Mouse (Mus musculus) bone marrow, adult 2 months (tissue): ENCODE data around the gene Rgl2. TPM values are rescaled to one million over a fixed set of nuclear protein-coding genes. Genes with fewer than 3 reads are reported as not detected.

ENCODE experiments used
- H3K27ac ChIP-seq: fragments of 200-500 bp; 2 replicates; pipeline ENCODE4 v1.5.1; 2012; ENCODE audit warnings: low read depth, mild to moderate bottlenecking, control low read depth, inconsistent platforms, low read length; ENCODE audit not compliant: control insufficient read depth, poor library complexity, insufficient read depth
- H3K4me1 ChIP-seq: fragments of 200-500 bp; 2 replicates; pipeline ENCODE4 v1.6.1; 2011; ENCODE audit warnings: low read length; ENCODE audit not compliant: control insufficient read depth, insufficient read depth
- H3K4me3 ChIP-seq: fragments of 200-500 bp; replicated peaks from 2 replicates; pipeline ENCODE3; 2011; ENCODE audit warnings: mild to moderate bottlenecking, low read depth, low read length, control low read depth; ENCODE audit not compliant: control insufficient read depth
- CTCF ChIP-seq: fragments of 200-500 bp; IDR thresholded peaks from 2 replicates; pipeline ENCODE4 v1.5.1; 2011; ENCODE audit warnings: low read length, control low read depth; ENCODE audit not compliant: control insufficient read depth, insufficient read depth
- POLR2A ChIP-seq: fragments of 200-500 bp; IDR thresholded peaks from 2 replicates; pipeline ENCODE4 v1.6.1; 2011; ENCODE audit warnings: low read depth, mild to moderate bottlenecking, control low read depth, low read length, borderline replicate concordance; ENCODE audit not compliant: control insufficient read depth
- WGBS: fragments of 180-500 bp; shearing (Covaris S2); methylation state at CpG from one replicate; pipeline ENCODE4 v1.1.7; 2018; 5-methylcytosine and 5-hydroxymethylcytosine counted together
- polyA plus RNA-seq: library from polyadenylated mRNA; stranded (reverse); fragments of >200 nt; gene quantifications from 2 replicates; pipeline ENCODE4 v1.2.4, GENCODE M21; 2011; ENCODE audit warnings: low replicate concordance; ENCODE audit not compliant: missing spikeins, insufficient read depth, insufficient read length

Rgl2 gene
- polyA plus RNA-seq, 1 experiment, result 173 TPM

DNA sequence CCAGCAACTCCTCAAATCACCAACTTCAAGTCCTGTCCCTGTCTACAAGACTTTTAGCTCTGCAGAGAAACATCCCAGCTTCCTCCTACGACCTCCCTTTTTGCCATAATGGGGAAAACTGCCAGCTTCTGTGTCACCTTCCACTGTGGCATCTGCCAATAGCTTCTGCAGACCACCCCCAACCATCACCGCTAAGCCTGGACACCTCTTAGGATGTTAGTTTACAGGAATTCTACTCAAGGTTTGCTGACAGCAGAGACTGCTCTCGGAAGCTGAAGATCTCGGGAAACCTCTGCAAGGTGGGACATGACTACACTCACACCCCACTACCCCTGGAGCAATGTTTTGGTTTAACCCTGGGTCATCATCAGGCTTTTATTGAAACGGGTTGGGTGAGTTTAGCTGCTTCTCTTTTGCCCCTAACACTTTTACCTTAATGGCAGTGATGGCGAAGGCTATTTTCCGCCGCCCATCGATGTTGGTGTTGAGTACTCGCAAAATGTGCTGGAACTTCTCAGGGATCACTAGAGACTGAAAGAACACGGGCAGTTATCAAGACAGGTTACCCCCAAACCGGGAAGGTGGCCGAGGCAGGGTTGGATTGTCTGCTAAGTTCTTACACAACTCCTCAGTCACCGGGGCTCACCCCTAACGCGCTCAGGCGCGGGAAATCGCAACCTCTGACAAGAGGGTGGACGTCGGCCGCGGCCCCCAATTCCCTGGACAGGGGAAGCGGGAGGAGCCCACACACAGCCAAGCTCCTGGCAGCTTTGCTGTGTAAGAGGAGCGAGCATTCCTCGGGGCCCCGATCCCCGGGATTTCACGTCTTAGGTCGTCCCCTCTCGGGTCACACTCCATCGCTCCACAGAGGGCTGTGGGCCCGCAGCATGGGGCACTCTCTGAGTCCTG lies 25.6 kb downstream of the Rgl2 start:
- H3K27ac ChIP-seq, result peak overlapping the region; percentile 92
- peak overlapping the region; percentile 65 for H3K4me3 ChIP-seq
- TF ChIP-seq CTCF (no peak), POLR2A (no peak)
- under 1% methylated on average over 33 of the region's 33 CpGs for WGBS
- peaks cover 3% of the 10 kb centered on the region for H3K4me1 ChIP-seq

DNA sequence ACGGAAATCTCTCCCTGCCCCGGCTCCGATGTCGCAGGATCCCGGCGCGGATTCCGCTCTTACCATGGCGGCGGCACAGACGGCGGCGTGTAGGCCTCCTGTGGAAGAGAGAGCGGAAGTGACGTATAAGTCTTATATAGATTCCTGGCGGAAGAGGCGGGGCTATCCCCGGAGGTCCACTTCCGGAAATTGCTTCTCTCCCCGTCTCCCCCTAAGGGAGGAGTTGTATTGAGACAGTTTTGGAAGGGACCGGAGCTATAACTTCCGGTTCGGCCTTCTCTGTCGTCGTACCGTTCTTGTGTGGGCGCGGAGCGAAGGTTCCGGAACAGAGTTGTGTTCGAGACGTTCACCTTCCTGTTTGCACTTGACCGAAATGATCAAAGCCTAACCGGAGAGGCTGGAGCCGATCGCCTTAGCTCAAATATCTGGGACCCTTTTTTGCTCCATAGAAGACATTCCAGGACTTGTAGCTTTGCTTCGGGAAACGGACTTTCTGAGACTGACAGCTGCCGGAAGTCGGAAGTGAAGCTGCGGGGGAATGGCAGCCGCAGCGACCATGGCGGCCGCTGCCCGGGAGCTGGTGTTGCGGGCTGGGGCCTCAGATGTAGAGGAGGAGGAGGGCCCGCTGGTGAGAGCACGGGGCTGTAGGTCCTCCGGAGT lies 26.3 kb downstream of the Rgl2 start, which contains the start of the genes Vps52 and Rps18:
Gene Vps52, plus strand, starts transcription at position 258 of the 660 bp plus-strand sequence.
Gene Rps18, minus strand, starts transcription at position 447 of the 660 bp plus-strand sequence.
- H3K27ac ChIP-seq, result peak within 1 kb of the TSS; percentile 92
- H3K4me3 ChIP-seq, result peak within 1 kb of the TSS; percentile 95
- under 1% methylated on average over 50 of the region's 50 CpGs for WGBS
- H3K4me1 ChIP-seq, result peaks cover 1% of the 10 kb centered on the region; the same call in 1 of the 2 replicates
- TF ChIP-seq CTCF (no peak), POLR2A (peak; percentile 94)

DNA sequence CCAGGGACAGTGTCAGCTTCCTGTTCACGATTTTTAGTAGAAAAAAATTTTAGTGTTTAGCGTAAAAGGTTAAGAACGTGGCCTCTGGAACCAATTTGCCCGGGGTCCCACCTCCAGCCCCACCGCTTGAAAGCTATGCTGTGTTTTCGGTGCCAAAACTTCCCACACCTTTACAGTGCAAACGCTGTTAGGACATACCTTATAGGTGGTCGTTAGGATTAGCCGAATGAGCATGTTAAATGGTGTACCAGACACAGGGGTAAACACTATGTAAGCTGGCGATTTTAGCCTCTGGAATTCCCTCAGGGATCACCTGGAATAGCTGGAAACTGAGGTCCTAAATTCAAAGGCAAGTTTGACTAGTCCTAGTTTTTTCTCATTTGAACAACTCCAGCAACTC lies 27.0 kb downstream of the Rgl2 start:
- Histone ChIP-seq H3K27ac (peak overlapping the region; percentile 92), H3K4me3 (peak overlapping the region; percentile 95), H3K4me1 (peaks cover 1% of the 10 kb centered on the region; the same call in 1 of the 2 replicates)
- WGBS, result 6% methylated on average over 10 of the region's 10 CpGs
- TF ChIP-seq POLR2A, result no peak
- no peak for TF ChIP-seq CTCF

DNA sequence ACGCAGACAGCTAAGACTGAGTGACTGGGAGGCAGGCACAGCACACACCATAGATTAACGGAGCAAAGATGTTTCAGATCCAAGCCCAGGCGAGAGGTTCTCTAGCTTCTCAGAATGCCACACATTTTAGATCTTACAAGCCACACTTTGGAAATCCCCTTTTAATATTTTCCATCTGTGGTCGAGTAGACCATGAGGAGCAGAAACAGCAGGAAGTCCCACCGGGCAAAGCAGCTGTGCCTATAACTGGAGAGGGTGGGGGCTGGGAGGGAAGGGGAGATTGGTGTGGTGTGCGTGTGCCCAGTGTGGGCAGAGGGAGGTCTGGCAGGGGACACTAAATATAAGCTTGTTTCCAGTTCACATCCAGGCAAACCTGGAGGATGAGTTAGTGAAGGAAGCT lies 28.1 kb downstream of the Rgl2 start:
- no peak overlapping the region for H3K4me3 ChIP-seq
- peaks cover 1% of the 10 kb centered on the region; the same call in 1 of the 2 replicates for H3K4me1 ChIP-seq
- WGBS, result 68% methylated on average over 6 of the region's 6 CpGs
- no peak for TF ChIP-seq CTCF
- no peak overlapping the region for H3K27ac ChIP-seq

DNA sequence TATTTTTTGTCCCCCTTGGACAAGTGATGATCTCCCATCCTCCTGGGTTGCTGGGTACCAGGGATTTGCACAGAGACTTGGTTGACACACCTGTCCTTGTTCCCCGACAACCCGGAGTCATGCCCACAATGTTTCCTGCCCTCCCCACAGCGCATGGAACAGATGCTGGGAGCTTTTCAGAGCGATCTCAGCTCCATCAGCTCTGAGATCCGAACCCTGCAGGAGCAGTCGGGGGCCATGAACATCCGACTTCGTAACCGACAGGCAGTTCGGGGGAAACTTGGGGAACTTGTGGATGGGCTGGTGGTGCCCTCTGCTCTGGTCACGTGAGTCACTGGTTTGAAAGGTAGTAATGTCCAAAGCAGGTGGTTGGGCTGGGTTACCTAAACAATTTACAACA lies 29.1 kb downstream of the Rgl2 start:
- H3K27ac ChIP-seq, result no peak overlapping the region

DNA sequence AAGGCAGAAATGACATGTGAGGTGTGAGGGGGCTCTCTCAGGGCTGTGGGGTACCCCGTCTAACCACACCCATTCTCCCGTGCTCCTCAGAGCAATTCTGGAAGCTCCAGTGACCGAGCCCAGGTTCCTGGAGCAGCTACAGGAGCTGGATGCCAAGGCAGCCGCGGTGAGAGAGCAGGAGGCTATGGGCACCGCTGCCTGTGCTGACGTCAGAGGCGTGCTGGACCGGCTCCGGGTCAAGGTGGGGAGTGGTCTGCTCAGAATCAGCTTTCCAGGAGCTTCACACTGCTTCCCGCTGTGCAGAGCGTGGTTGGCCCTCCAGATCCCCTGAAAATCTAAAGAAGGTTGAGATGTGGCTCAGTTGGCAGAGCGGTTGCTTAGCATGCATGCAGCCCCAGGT lies 29.8 kb downstream of the Rgl2 start:
- WGBS, result 94% methylated on average over 13 of the region's 13 CpGs
- Histone ChIP-seq H3K27ac (no peak overlapping the region), H3K4me1 (peaks cover 1% of the 10 kb centered on the region; the same call in 1 of the 2 replicates), H3K4me3 (no peak overlapping the region)
- TF ChIP-seq POLR2A (no peak), CTCF (no peak)

More for the DNA sequence above, 29.1 kb downstream of the Rgl2 start:
- Histone ChIP-seq H3K4me1 (peaks cover 1% of the 10 kb centered on the region; the same call in 1 of the 2 replicates), H3K4me3 (no peak overlapping the region)
- 95% methylated on average over 11 of the region's 11 CpGs for WGBS
- TF ChIP-seq POLR2A, result no peak
- TF ChIP-seq CTCF, result no peak

DNA sequence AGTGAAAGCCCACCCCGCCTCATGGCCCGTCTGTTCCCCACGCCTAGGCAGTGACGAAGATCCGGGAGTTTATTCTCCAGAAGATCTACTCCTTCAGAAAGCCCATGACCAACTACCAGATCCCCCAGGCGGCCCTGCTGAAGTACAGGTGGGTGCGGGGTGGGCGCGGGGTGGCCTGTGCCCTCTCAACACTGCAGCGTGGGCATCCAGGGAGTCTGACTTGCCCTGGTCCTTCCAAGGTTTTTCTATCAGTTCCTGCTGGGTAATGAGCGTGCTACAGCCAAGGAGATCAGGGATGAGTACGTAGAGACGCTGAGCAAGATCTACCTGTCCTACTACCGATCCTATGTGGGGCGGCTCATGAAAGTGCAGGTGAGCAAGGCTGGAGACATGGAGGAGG lies 30.6 kb downstream of the Rgl2 start:
- Histone ChIP-seq H3K4me1 (no peaks in the 10 kb centered on the region), H3K27ac (no peak overlapping the region), H3K4me3 (no peak overlapping the region)
- 95% methylated on average over 15 of the region's 15 CpGs for WGBS
- TF ChIP-seq CTCF (no peak), POLR2A (no peak)

DNA sequence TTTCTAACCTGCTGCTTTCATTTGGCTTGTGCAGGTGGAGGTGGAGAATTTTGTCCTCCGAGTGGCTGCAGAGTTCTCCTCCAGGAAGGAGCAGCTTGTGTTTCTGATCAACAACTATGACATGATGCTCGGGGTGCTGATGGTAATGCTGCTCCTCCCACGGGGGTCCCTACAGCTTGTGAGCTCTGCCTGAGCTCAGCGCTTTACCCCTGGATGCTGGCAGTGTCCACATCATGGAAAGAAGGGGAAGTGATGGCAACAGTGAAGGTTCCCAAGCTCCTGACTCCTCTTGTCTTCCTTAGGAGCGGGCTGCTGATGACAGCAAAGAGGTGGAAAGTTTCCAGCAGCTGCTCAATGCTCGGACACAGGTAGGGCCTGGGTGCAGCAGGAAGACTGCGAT lies 33.5 kb downstream of the Rgl2 start:
- Histone ChIP-seq H3K27ac (no peak overlapping the region), H3K4me1 (no peaks in the 10 kb centered on the region), H3K4me3 (no peak overlapping the region)
- no peak for TF ChIP-seq CTCF
- no peak for TF ChIP-seq POLR2A
- 89% methylated on average over 7 of the region's 7 CpGs for WGBS
